Mouse (Mus musculus) hematopoietic multipotent progenitor cell, adult 10-12 weeks (in vitro differentiated cells): ENCODE measurements around the gene Txnip. TPM values are rescaled to one million over a fixed set of nuclear protein-coding genes. Genes with fewer than 3 reads are reported as not detected.

Experiments used
- polyA plus RNA-seq: library from polyadenylated mRNA; stranded (reverse); fragments of >175 nt; gene quantifications from 2 replicates; pipeline ENCODE4 v1.2.3, GENCODE M21; 2012; ENCODE audit warnings: low replicate concordance

Gene Txnip
- polyA plus RNA-seq, result 34.0 and 55.7 TPM in 2 replicates

GRCm38 (mm10) chr3:96557694-96558093 lies at the start of gene Txnip:
Gene Txnip (plus strand): TSS chr3:96557957.

GRCm38 (mm10) chr3:96524914-96525313 lies 32.8 kb upstream of the Txnip start, which contains the start of gene Hfe2:
Gene Hfe2 (plus strand): TSS chr3:96525172.

GRCm38 (mm10) chr3:96576690-96577541 lies 19.2 kb downstream of the Txnip start, which contains the start of gene Gm16253:
Gene Gm16253 (plus strand): TSS chr3:96576984.

GRCm38 (mm10) chr3:96593790-96594560 lies 36.2 kb downstream of the Txnip start, which contains the start of gene Polr3gl:
Gene Polr3gl (minus strand): TSS chr3:96594181.

GRCm38 (mm10) chr3:96596228-96596707 lies 38.5 kb downstream of the Txnip start, which contains the start of gene Ankrd34a:
Gene Ankrd34a (plus strand): TSS chr3:96596636.

GRCm38 (mm10) chr3:96600639-96601250 lies 43.0 kb downstream of the Txnip start, which contains the start of gene Lix1l:
Gene Lix1l (plus strand): TSS chr3:96601149.

Other genes starting within 250 kb of the Txnip start
- not detected in 2 replicates for gene BC107364, start 105.7 kb upstream of the Txnip start, polyA plus RNA-seq
- gene Hfe2, start 32.8 kb upstream of the Txnip start, polyA plus RNA-seq, result 1.5 and 2.1 TPM in 2 replicates
- gene Gm16253, start 19.0 kb downstream of the Txnip start, polyA plus RNA-seq, result not detected in 2 replicates
- 19.9 and 30.0 TPM in 2 replicates for gene Polr3gl, start 36.2 kb downstream of the Txnip start, polyA plus RNA-seq
- 0.06 and 0.07 TPM in 2 replicates for gene Ankrd34a, start 38.7 kb downstream of the Txnip start, polyA plus RNA-seq
- 0.42 and 0.54 TPM in 2 replicates for gene Lix1l, start 43.2 kb downstream of the Txnip start, polyA plus RNA-seq
- gene Rbm8a, start 72.0 kb downstream of the Txnip start, polyA plus RNA-seq, result 13.2 and 89.9 TPM in 2 replicates
- gene Pex11b, start 77.4 kb downstream of the Txnip start, polyA plus RNA-seq, result 3.6 and 5.2 TPM in 2 replicates
- 0.11 TPM in 1 of 2 replicates, not detected in the other for gene Gm42957, start 77.5 kb downstream of the Txnip start, polyA plus RNA-seq
- gene Itga10, start 87.6 kb downstream of the Txnip start, polyA plus RNA-seq, result 0.09 and 0.31 TPM in 2 replicates
- gene Ankrd35, start 112.2 kb downstream of the Txnip start, polyA plus RNA-seq, result 0.35 and 0.87 TPM in 2 replicates
- gene Pias3, start 138.4 kb downstream of the Txnip start, polyA plus RNA-seq, result 56.0 and 58.8 TPM in 2 replicates
- 2.5 and 4.1 TPM in 2 replicates for gene Nudt17, start 150.6 kb downstream of the Txnip start, polyA plus RNA-seq
- 6.8 and 7.4 TPM in 2 replicates for gene Polr3c, start 169.7 kb downstream of the Txnip start, polyA plus RNA-seq
- 25.0 and 42.4 TPM in 2 replicates for gene Rnf115, start 169.7 kb downstream of the Txnip start, polyA plus RNA-seq